Comparison of ENCODE assay signal across 8 mouse cellular contexts in the genomic region with DNA sequence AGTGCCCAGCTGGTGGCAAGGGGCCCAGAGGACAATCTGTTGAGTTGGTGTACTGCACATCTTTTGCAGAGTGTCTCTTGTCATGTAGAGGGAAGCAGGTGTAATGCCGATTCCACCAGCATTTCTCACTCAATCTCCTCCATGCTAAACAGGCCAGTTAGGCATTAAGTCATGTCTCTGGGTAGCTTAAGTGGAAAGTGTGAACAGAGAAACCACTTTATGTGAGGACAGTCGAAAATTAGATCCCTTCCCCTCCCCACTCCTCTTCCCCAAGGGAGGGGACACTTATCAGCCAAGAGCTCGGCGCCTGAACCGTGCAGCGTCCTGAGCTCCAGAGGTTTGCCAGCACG. TPM values are rescaled to one million over a fixed set of nuclear protein-coding genes. Genes with fewer than 3 reads are reported as not detected.
DNase-seq lines count a peak whose midpoint lies in the region; ATAC-seq lines count a peak whose summit lies in the region.
"Had no signal": no experiment of that assay in that cellular context is flagged by ENCODE, and none has a peak within 500 bp of the region (broad histone marks: within the 10 kb centered on the region; RNA-seq: fewer than 3 reads in every experiment).

No protein-coding gene starts in this region.

- H3K9me3 ChIP-seq in lung, embryonic 16.5 days (ENCODE audit: control insufficient read depth, low read length), result no peaks in the 10 kb centered on the region
- no peaks in the 10 kb centered on the region for H3K9me3 ChIP-seq in forebrain, embryonic 16.5 days (ENCODE audit: control insufficient read depth, low read length)
- no peaks in the 10 kb centered on the region for H3K9me3 ChIP-seq in limb, embryonic 15.5 days
- H3K9me3 ChIP-seq in stomach, embryonic 16.5 days (replicated peaks; ENCODE audit: control insufficient read depth, low read length), result no peaks in the 10 kb centered on the region

- H3K9ac ChIP-seq in lung, embryonic 16.5 days (ENCODE audit: low read length), result no peak overlapping the region
- H3K9ac ChIP-seq in forebrain, embryonic 16.5 days (replicated peaks; ENCODE audit: low read depth, low read length), result no peak overlapping the region
- H3K9ac ChIP-seq in limb, embryonic 15.5 days, result no peak overlapping the region
- H3K9ac ChIP-seq in stomach, embryonic 16.5 days (ENCODE audit: low read length), result no peak overlapping the region

- no peak for DNase-seq in lung, postnatal 10 days
- no peak for DNase-seq in right cerebral cortex, postnatal 4 days
- no peak for DNase-seq in kidney, adult 18-20 months
- DNase-seq: cerebellum, adult 9-10 months had no signal

- H3K36me3 ChIP-seq in lung, embryonic 16.5 days (ENCODE audit: control insufficient read depth, insufficient read depth, low read length), result no peaks in the 10 kb centered on the region
- H3K36me3 ChIP-seq in forebrain, embryonic 16.5 days (ENCODE audit: control insufficient read depth, insufficient read depth), result no peaks in the 10 kb centered on the region
- H3K36me3 ChIP-seq in limb, embryonic 15.5 days, result no peaks in the 10 kb centered on the region
- no peaks in the 10 kb centered on the region for H3K36me3 ChIP-seq in stomach, embryonic 16.5 days (ENCODE audit: control insufficient read depth, insufficient read depth, low read length)

- H3K27ac ChIP-seq in lung, embryonic 16.5 days (ENCODE audit: low read length), result no peak overlapping the region
- no peak overlapping the region for H3K27ac ChIP-seq in forebrain, embryonic 16.5 days (ENCODE audit: low read length)
- H3K27ac ChIP-seq in limb, embryonic 15.5 days, result no peak overlapping the region
- H3K27ac ChIP-seq in stomach, embryonic 16.5 days (ENCODE audit: low read length), result no peak overlapping the region

- H3K27me3 ChIP-seq in lung, embryonic 16.5 days (ENCODE audit: control insufficient read depth, insufficient read depth, low read depth, low read length), result peaks cover 41% of the 10 kb centered on the region
- peaks cover 47% of the 10 kb centered on the region for H3K27me3 ChIP-seq in forebrain, embryonic 16.5 days (replicated peaks; ENCODE audit: control insufficient read depth, insufficient read depth, low read length)
- peaks cover 61% of the 10 kb centered on the region for H3K27me3 ChIP-seq in limb, embryonic 15.5 days
- H3K27me3 ChIP-seq in stomach, embryonic 16.5 days (ENCODE audit: control insufficient read depth, insufficient read depth, low read length), result peaks cover 40% of the 10 kb centered on the region

- peak overlapping the region; percentile 71 for H3K4me2 ChIP-seq in lung, embryonic 16.5 days (ENCODE audit: low read depth, low read length)
- peak overlapping the region; percentile 93 for H3K4me2 ChIP-seq in forebrain, embryonic 16.5 days (ENCODE audit: low read length)
- peak overlapping the region; percentile 86 for H3K4me2 ChIP-seq in limb, embryonic 15.5 days
- H3K4me2 ChIP-seq in stomach, embryonic 16.5 days (ENCODE audit: low read depth, low read length), result peak overlapping the region; percentile 80

- WGBS in lung, embryonic 16.5 days, result 5% methylated on average over 7 of the region's 7 CpGs
- WGBS in forebrain, embryonic 16.5 days, result 2% methylated on average over 7 of the region's 7 CpGs
- WGBS in limb, embryonic 15.5 days, result 8% methylated on average over 7 of the region's 7 CpGs
- 9% methylated on average over 7 of the region's 7 CpGs for WGBS in stomach, embryonic 16.5 days

- H3K4me3 ChIP-seq in lung, embryonic 16.5 days (ENCODE audit: low read length), result peak overlapping the region; percentile 48
- H3K4me3 ChIP-seq in forebrain, embryonic 16.5 days (replicated peaks; ENCODE audit: low read length), result peak overlapping the region; percentile 57
- peak overlapping the region; percentile 44 for H3K4me3 ChIP-seq in limb, embryonic 15.5 days
- H3K4me3 ChIP-seq in stomach, embryonic 16.5 days (replicated peaks; ENCODE audit: low read length), result peak overlapping the region; percentile 47

- peaks cover 17% of the 10 kb centered on the region for H3K4me1 ChIP-seq in lung, embryonic 16.5 days (replicated peaks; ENCODE audit: control insufficient read depth, insufficient read depth, low read length)
- H3K4me1 ChIP-seq in forebrain, embryonic 16.5 days (replicated peaks; ENCODE audit: control insufficient read depth, insufficient read depth, low read length), result peaks cover 24% of the 10 kb centered on the region
- H3K4me1 ChIP-seq in limb, embryonic 15.5 days, result peaks cover 23% of the 10 kb centered on the region
- peaks cover 19% of the 10 kb centered on the region for H3K4me1 ChIP-seq in stomach, embryonic 16.5 days (ENCODE audit: control insufficient read depth, insufficient read depth, low read length)

- ATAC-seq in lung, embryonic 16.5 days (ENCODE audit: low read depth), result no peak
- no peak for ATAC-seq in forebrain, embryonic 16.5 days
- no peak for ATAC-seq in limb, embryonic 15.5 days (ENCODE audit: insufficient number of reproducible peaks, low FRiP score, low TSS enrichment, low read depth)
- no peak for ATAC-seq in stomach, embryonic 16.5 days (ENCODE audit: insufficient read depth, low FRiP score)

RNA-seq across cellular contexts. Expression of a gene that starts 0.7 kb away (rescaled TPM):
- polyA plus RNA-seq in lung, embryonic 16.5 days (2015; fragmentation: Nextera tagmentation; extraction: Ambion mirVana), result 0.13 and 0.20 TPM in 2 replicates
- 1.6 and 1.7 TPM in 2 replicates for polyA plus RNA-seq in forebrain, embryonic 16.5 days (2015; fragmentation: Nextera tagmentation; extraction: Ambion mirVana)
- 0.09 TPM in 1 of 2 replicates, not detected in the other for polyA plus RNA-seq in limb, embryonic 15.5 days (2015; fragmentation: Nextera tagmentation; extraction: Ambion mirVana)
- polyA plus RNA-seq in stomach, embryonic 16.5 days (2015; fragmentation: Nextera tagmentation; extraction: Ambion mirVana), result 0.21 TPM in 1 of 2 replicates, not detected in the other

RNA-seq across cellular contexts. Expression of a gene that starts 33.5 kb away (rescaled TPM):
- not detected in 2 replicates for polyA plus RNA-seq in lung, embryonic 16.5 days (2015; fragmentation: Nextera tagmentation; extraction: Ambion mirVana)
- not detected in 2 replicates for polyA plus RNA-seq in forebrain, embryonic 16.5 days (2015; fragmentation: Nextera tagmentation; extraction: Ambion mirVana)
- polyA plus RNA-seq in limb, embryonic 15.5 days (2015; fragmentation: Nextera tagmentation; extraction: Ambion mirVana), result 0.10 TPM in 1 of 2 replicates, not detected in the other
- polyA plus RNA-seq in stomach, embryonic 16.5 days (2015; fragmentation: Nextera tagmentation; extraction: Ambion mirVana), result not detected in 2 replicates
